Mouse (Mus musculus) CH12.LX (cell line): ENCODE measurements at regions not wholly inside any gene's neighbourhood (a gene's known extent, or its start where the extent isn't known, plus 50 kb on each side); places are given as distances from the start of the nearest gene placed in this dataset.

Experiments used
- DNase-seq: peaks from one replicate; pipeline ENCODE4 v3.0.0-alpha.2; 2013; ENCODE audit errors: extremely low read depth
- H3K27ac ChIP-seq: 2 replicates; pipeline ENCODE4 v1.5.1; 2012; ENCODE audit warnings: low read depth, mild to moderate bottlenecking, control low read depth, moderate library complexity; ENCODE audit not compliant: insufficient read depth
- H3K27me3 ChIP-seq: replicated peaks from 2 replicates; pipeline ENCODE3; 2012; ENCODE audit warnings: inconsistent platforms
- H3K36me3 ChIP-seq, 2 experiments: replicated peaks in 1 of 2; 2 replicates each; pipeline versions ENCODE3 to v1.6.1; 2012; ENCODE audit warnings: inconsistent platforms in 1 of 2, low read length in 1 of 2, mild to moderate bottlenecking in 1 of 2, mixed read lengths in 1 of 2, moderate library complexity in 1 of 2; ENCODE audit not compliant: control insufficient read depth in 1 of 2, insufficient read depth in 1 of 2
- H3K4me1 ChIP-seq, 2 experiments: 2 replicates each; pipeline ENCODE4 v1.6.1; 2012; ENCODE audit warnings: inconsistent platforms in 1 of 2, moderate library complexity in 1 of 2; ENCODE audit not compliant: insufficient read depth in 2 of 2, control insufficient read depth in 1 of 2
- H3K4me2 ChIP-seq: 2 replicates; pipeline ENCODE4 v1.6.1; 2012; ENCODE audit warnings: low read depth, mild to moderate bottlenecking, control low read depth; ENCODE audit not compliant: poor library complexity, insufficient read depth, severe bottlenecking
- H3K4me3 ChIP-seq, 3 experiments: fragments of 150-350 bp in 1 of 3; sonication (generic) in 1 of 3; replicated peaks in 1 of 3; 2 replicates each; pipeline versions ENCODE3 to v1.5.1; 2011 to 2012; ENCODE audit warnings: low read depth in 2 of 3, low read length in 2 of 3, mild to moderate bottlenecking in 2 of 3, moderate library complexity in 2 of 3, control low read depth in 1 of 3, improper control_type of control experiment in 1 of 3, inconsistent platforms in 1 of 3, mixed read lengths in 1 of 3; ENCODE audit not compliant: poor library complexity in 1 of 3
- H3K79me2 ChIP-seq: replicated peaks from 2 replicates; pipeline ENCODE4 v1.6.1; 2012; ENCODE audit warnings: mild to moderate bottlenecking, moderate library complexity; ENCODE audit not compliant: control insufficient read depth, poor library complexity, insufficient read depth, severe bottlenecking; ENCODE audit errors: extremely low read depth
- H3K9ac ChIP-seq: 2 replicates; pipeline ENCODE4 v1.6.1; 2012; ENCODE audit warnings: low read depth, mild to moderate bottlenecking, control low read depth, moderate library complexity; ENCODE audit not compliant: insufficient read depth
- H3K9me3 ChIP-seq: replicated peaks from 2 replicates; pipeline ENCODE3; 2012; ENCODE audit warnings: low read length, inconsistent platforms, mixed read lengths
- CHD2 ChIP-seq: IDR thresholded peaks from 2 replicates; pipeline ENCODE4 v1.6.1; 2011; ENCODE audit warnings: low read length, improper control_type of control experiment
- ELF1 ChIP-seq: IDR thresholded peaks from 2 replicates; pipeline ENCODE4 v1.6.1; 2014; ENCODE audit warnings: low read depth, mild to moderate bottlenecking, inconsistent platforms, low read length, improper control_type of control experiment
- ETS1 ChIP-seq: conservative IDR thresholded peaks from 2 replicates; pipeline ENCODE4 v1.6.1; 2012; ENCODE audit warnings: low read depth, mild to moderate bottlenecking, inconsistent platforms, low read length, improper control_type of control experiment, moderate library complexity
- GABPA ChIP-seq: IDR thresholded peaks from 2 replicates; pipeline ENCODE4 v1.6.1; 2012; ENCODE audit warnings: low read depth, low read length, improper control_type of control experiment, inconsistent platforms; ENCODE audit not compliant: insufficient replicate concordance
- JUN ChIP-seq: IDR thresholded peaks from 2 replicates; pipeline ENCODE4 v1.6.1; 2011; ENCODE audit warnings: low read depth, mild to moderate bottlenecking, low read length, improper control_type of control experiment, moderate library complexity; ENCODE audit not compliant: insufficient read depth
- KAT2A ChIP-seq: IDR thresholded peaks from 2 replicates; pipeline ENCODE4 v1.6.1; 2012; ENCODE audit warnings: low read length, improper control_type of control experiment, inconsistent platforms; ENCODE audit not compliant: insufficient replicate concordance
- MAFK ChIP-seq: IDR thresholded peaks from 2 replicates; pipeline ENCODE4 v1.6.1; 2011; ENCODE audit warnings: low read length, improper control_type of control experiment; ENCODE audit not compliant: insufficient replicate concordance
- MXI1 ChIP-seq: IDR thresholded peaks from 2 replicates; pipeline ENCODE4 v1.6.1; 2011; ENCODE audit warnings: mild to moderate bottlenecking, low read depth, low read length, improper control_type of control experiment
- NELFE ChIP-seq: IDR thresholded peaks from 2 replicates; pipeline ENCODE4 v1.6.1; 2011; ENCODE audit warnings: low read depth, low read length, improper control_type of control experiment
- NRF1 ChIP-seq: IDR thresholded peaks from 2 replicates; pipeline ENCODE4 v1.6.1; 2014; ENCODE audit warnings: low read depth, mild to moderate bottlenecking, inconsistent platforms, low read length, improper control_type of control experiment, moderate library complexity
- PAX5 ChIP-seq: IDR thresholded peaks from 2 replicates; pipeline ENCODE4 v1.6.1; 2012; ENCODE audit warnings: low read length, inconsistent platforms, mixed read lengths
- POLR2A ChIP-seq: IDR thresholded peaks from 2 replicates; pipeline ENCODE4 v1.6.1; 2011; ENCODE audit warnings: low read depth, mild to moderate bottlenecking, improper control_type of control experiment, low read length
- POLR2AphosphoS2 ChIP-seq: IDR thresholded peaks from 2 replicates; pipeline ENCODE4 v1.6.1; 2011; ENCODE audit warnings: low read depth, low read length, improper control_type of control experiment
- RAD21 ChIP-seq: IDR thresholded peaks from 2 replicates; pipeline ENCODE4 v1.6.1; 2011; ENCODE audit warnings: low read depth, mild to moderate bottlenecking, low read length, improper control_type of control experiment, moderate library complexity
- UBTF ChIP-seq: IDR thresholded peaks from 2 replicates; pipeline ENCODE4 v1.6.1; 2012; ENCODE audit warnings: low read depth, mild to moderate bottlenecking, inconsistent platforms, low read length, improper control_type of control experiment, moderate library complexity
- USF1 ChIP-seq: IDR thresholded peaks from 2 replicates; pipeline ENCODE4 v1.6.1; 2014; ENCODE audit warnings: low read depth, mild to moderate bottlenecking, inconsistent platforms, low read length, improper control_type of control experiment
- ZC3H11A ChIP-seq: IDR thresholded peaks from 2 replicates; pipeline ENCODE4 v1.6.1; 2012; ENCODE audit warnings: low read depth, mild to moderate bottlenecking, inconsistent platforms, low read length, improper control_type of control experiment
- ZNF384 ChIP-seq: IDR thresholded peaks from 2 replicates; pipeline ENCODE4 v1.6.1; 2012; ENCODE audit warnings: low read depth, low read length, improper control_type of control experiment, inconsistent platforms
- dilution Hi-C: fragments of 300-500 bp; cut with MboI; formaldehyde crosslinking; loops from 2 replicates; pipeline ENCODE4 v1.14.3; 2020; ENCODE audit warnings: low sequenced_read_pairs; ENCODE audit not compliant: extremely low pct_unique_long_range_greater_than_20kb, extremely low pct_ligation_motif_present
- in situ Hi-C: fragments of 300-500 bp; cut with MboI; formaldehyde crosslinking; loops from 3 replicates; pipeline ENCODE4 v1.14.3; 2019; ENCODE audit warnings: low sequenced_read_pairs, low pct_ligation_motif_present, low pct_unique_long_range_greater_than_20kb, mixed read lengths

- Histone ChIP-seq H3K36me3 (no peaks in the 10 kb centered on the region), H3K9me3 (no peaks in the 10 kb centered on the region), H3K27me3 (no peaks in the 10 kb centered on the region), H3K9ac (no peak overlapping the region), H3K4me1 (peaks cover 2 to 8% of the 10 kb centered on the region in 2 experiments; a peak in 3 of 4 replicates), H3K79me2 (no peaks in the 10 kb centered on the region), H3K4me2 (no peak overlapping the region), H3K4me3 (no peak overlapping the region), H3K27ac (no peak overlapping the region)
- in situ Hi-C loops: no loop called here
- no peak for DNase-seq
- TF ChIP-seq MAFK (no peak), KAT2A (no peak), ELF1 (no peak), UBTF (no peak), PAX5 (no peak), MXI1 (no peak), POLR2AphosphoS2 (no peak), USF1 (no peak), GABPA (no peak), POLR2A (no peak), ZC3H11A (no peak), RAD21 (no peak), ZNF384 (no peak)
- dilution Hi-C loops: no loop called here
Measured at GRCm38 (mm10) chr3:58202816-58203215, 211.7 kb upstream of the Tsc22d2 start.

- TF ChIP-seq CHD2 (no peak), ETS1 (no peak), JUN (no peak), POLR2AphosphoS2 (no peak), NRF1 (no peak), NELFE (no peak), PAX5 (no peak)
- Histone ChIP-seq H3K9me3 (peaks cover under 1% of the 10 kb centered on the region), H3K4me2 (no peak overlapping the region), H3K27ac (no peak overlapping the region), H3K4me1 (peaks cover 2 to 8% of the 10 kb centered on the region in 2 experiments; a peak in 3 of 4 replicates), H3K36me3 (no peaks in the 10 kb centered on the region), H3K4me3 (no peak overlapping the region), H3K27me3 (no peaks in the 10 kb centered on the region), H3K79me2 (no peaks in the 10 kb centered on the region), H3K9ac (no peak overlapping the region)
- dilution Hi-C loops (no loop called here), in situ Hi-C loops (no loop called here)
- no peak for DNase-seq
Measured at GRCm38 (mm10) chr3:58203806-58204205, 210.7 kb upstream of the Tsc22d2 start.
